Mouse (Mus musculus) kidney, postnatal 0 days (tissue): ENCODE results near the gene Gm42715. TPM values are rescaled to one million over a fixed set of nuclear protein-coding genes. Genes with fewer than 3 reads are reported as not detected.
A peak's percentile ranks its signal among the peaks of the same experiment; 100 is the strongest.

Source experiments
- ATAC-seq: fragments of 200-750 bp; cut with Nextera tagmentation; replicated peaks from 2 replicates; pipeline ENCODE4 v1.8.0; 2017; ENCODE audit warnings: low read depth, moderate number of reproducible peaks, moderate TSS enrichment, moderate library complexity; ENCODE audit not compliant: low FRiP score
- DNase-seq: peaks from one replicate; pipeline ENCODE4 v3.0.0-alpha.2; 2016; ENCODE audit warnings: low spot score
- H3K27ac ChIP-seq: fragments of 300-500 bp; sonication (generic); 2 replicates; pipeline ENCODE4 v1.5.1; 2014; ENCODE audit warnings: mild to moderate bottlenecking
- H3K27me3 ChIP-seq: fragments of 300-500 bp; sonication (generic); 2 replicates; pipeline ENCODE4 v1.6.1; 2014; ENCODE audit warnings: low read length, mixed read lengths; ENCODE audit not compliant: insufficient read depth
- H3K36me3 ChIP-seq: fragments of 300-500 bp; sonication (generic); 2 replicates; pipeline ENCODE4 v1.6.1; 2014; ENCODE audit warnings: low read length, mixed read lengths; ENCODE audit not compliant: insufficient read depth
- H3K4me1 ChIP-seq: fragments of 300-500 bp; sonication (generic); replicated peaks from 2 replicates; pipeline ENCODE4 v1.6.1; 2014; ENCODE audit warnings: antibody characterized with exemption, low read length, mixed read lengths; ENCODE audit not compliant: insufficient read depth
- H3K4me2 ChIP-seq: fragments of 300-500 bp; sonication (generic); 2 replicates; pipeline ENCODE4 v1.6.1; 2014; ENCODE audit warnings: mild to moderate bottlenecking, low read length, moderate library complexity, mixed read lengths
- H3K4me3 ChIP-seq: fragments of 300-500 bp; sonication (generic); replicated peaks from 2 replicates; pipeline ENCODE4 v1.5.1; 2014; ENCODE audit warnings: low read depth, low read length
- H3K9ac ChIP-seq: fragments of 300-500 bp; sonication (generic); 2 replicates; pipeline ENCODE4 v1.6.1; 2014; ENCODE audit warnings: low read depth, low read length
- H3K9me3 ChIP-seq: fragments of 300-500 bp; sonication (generic); replicated peaks from 2 replicates; pipeline ENCODE4 v1.6.1; 2016; ENCODE audit warnings: low read length, inconsistent platforms, mixed read lengths
- CTCF ChIP-seq: IDR thresholded peaks from 2 replicates; pipeline ENCODE4 v1.5.1; 2016; ENCODE audit warnings: antibody characterized with exemption, low read depth, mild to moderate bottlenecking, moderate library complexity
- WGBS: fragments of 180-500 bp; shearing (Covaris S2); extraction: QIAGEN DNeasy Blood & Tissue Kit; methylation state at CpG from one replicate; pipeline ENCODE4 v1.1.7; 2014; 5-methylcytosine and 5-hydroxymethylcytosine counted together
- microRNA-seq: library from miRNA; unstranded; fragments of <30 nt; microRNA quantifications from one replicate; pipeline ENCODE4, GENCODE M21; 2016
- polyA plus RNA-seq: library from polyadenylated mRNA; unstranded; fragments of >200 nt; fragmentation: Nextera tagmentation; extraction: Ambion mirVana; gene quantifications from 2 replicates; pipeline ENCODE4 v1.2.1, GENCODE M21; 2015

Gm42715 gene
- polyA plus RNA-seq, 1 experiment from 2014 or later: 10.9 TPM

DNA sequence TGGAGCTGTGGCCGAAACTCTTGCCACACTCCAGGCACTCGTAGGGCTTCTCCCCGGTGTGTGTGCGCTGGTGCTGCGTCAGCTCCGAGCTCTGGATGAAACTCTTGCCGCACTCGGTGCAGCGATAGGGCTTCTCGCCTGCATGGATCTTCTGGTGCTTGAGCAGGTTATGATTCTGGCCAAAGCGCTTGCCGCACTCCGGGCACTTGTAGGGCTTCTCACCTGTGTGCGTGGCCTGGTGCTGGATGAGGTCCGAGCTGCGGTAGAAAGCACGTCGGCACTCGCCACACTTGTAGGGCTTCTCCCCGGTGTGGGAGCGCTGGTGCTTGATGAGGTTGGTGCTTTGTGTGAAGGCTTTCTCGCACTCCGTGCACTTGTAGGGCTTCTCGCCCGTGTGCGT, 92.2 kb downstream of the Gm42715 start:
- Histone ChIP-seq H3K9ac (no peak overlapping the region), H3K27ac (no peak overlapping the region), H3K4me3 (no peak overlapping the region), H3K4me2 (no peak overlapping the region), H3K4me1 (peaks cover 12% of the 10 kb centered on the region), H3K9me3 (no peaks in the 10 kb centered on the region), H3K27me3 (no peaks in the 10 kb centered on the region), H3K36me3 (peaks cover 52% of the 10 kb centered on the region)
- no peak for ATAC-seq
- DNase-seq: no peak
- TF ChIP-seq CTCF: no peak
- 96% methylated on average over 26 of the region's 26 CpGs for WGBS

DNA sequence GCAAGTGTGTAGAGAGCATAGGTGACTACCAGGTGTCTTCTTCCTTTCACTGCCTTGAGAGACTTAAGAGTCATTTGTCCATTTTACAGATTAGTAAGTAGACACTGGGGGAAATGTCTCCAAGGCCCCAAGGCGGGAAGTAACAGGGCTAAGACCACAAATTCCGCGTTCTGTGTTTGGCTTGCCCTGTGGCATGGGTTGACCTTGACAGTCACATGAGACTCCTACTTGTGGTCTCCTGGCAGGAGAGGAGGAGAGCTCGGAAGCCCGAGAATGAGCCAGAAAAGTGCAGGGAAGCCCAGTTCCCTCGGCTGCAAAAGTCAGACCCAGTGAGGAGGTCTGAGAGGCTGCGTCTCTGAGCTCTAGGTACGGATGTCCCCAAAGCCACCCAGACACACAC, 94.1 kb downstream of the Gm42715 start:
- H3K4me2 ChIP-seq: peak overlapping the region; percentile 85
- peak overlapping the region; percentile 90 for H3K9ac ChIP-seq
- 75% methylated on average over 8 of the region's 8 CpGs for WGBS
- no peak for ATAC-seq
- H3K27ac ChIP-seq: no peak overlapping the region
- H3K4me3 ChIP-seq: 0 out of 2 replicates have a peak overlapping the region, but pooled peaks have one; percentile 91
- peaks cover 12% of the 10 kb centered on the region for H3K4me1 ChIP-seq
- no peak for DNase-seq
- peaks cover 42% of the 10 kb centered on the region for H3K36me3 ChIP-seq
- TF ChIP-seq CTCF: no peak
- no peaks in the 10 kb centered on the region for H3K27me3 ChIP-seq
- no peaks in the 10 kb centered on the region for H3K9me3 ChIP-seq

DNA sequence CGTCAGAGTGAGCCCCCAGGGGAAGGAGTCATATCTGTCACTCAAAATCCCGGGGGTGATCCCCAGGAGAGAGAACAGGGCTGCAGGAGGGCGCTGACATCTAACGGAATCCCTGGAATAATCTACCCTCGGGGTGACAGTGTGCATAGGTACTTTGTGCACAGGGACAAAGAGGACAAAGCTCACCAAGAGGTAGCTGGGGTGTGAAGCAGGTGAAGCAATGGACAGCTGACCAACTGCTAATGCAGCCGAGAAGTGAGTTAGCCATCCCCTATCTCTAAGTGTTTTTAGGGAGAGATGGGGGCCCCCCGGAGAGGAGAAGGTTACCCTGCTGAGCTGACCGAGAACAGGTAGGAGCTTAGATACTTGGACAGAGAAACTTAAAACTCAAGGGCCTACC, 94.7 kb downstream of the Gm42715 start:
- ATAC-seq: no peak

DNA sequence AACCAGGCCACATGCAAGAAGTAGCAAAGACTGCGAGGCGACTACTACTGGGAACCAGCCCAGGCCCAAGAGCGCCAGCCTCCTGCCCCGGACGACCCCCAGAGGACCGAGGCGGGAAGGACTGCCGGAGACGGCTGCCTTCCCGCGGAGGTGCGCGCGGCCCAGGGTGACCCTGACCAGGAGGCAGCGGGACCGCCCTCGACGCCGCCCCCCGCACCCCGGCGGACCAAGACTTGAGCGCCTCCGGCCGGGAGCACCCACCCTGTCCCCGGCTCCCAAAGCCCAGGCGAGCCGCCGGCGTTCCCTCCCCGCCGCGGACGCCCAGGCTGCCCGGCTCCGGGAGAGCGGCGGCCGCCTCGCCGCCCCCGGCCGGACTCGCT, 95.1 kb downstream of the Gm42715 start:
- DNase-seq (peak; percentile 71), ATAC-seq (peak; percentile 63)
- Histone ChIP-seq H3K9me3 (no peaks in the 10 kb centered on the region), H3K9ac (peak overlapping the region; percentile 90), H3K27me3 (no peaks in the 10 kb centered on the region), H3K4me1 (peaks cover 12% of the 10 kb centered on the region), H3K4me2 (peak overlapping the region; percentile 85), H3K4me3 (peak overlapping the region; percentile 91), H3K27ac (peak overlapping the region; percentile 92), H3K36me3 (peaks cover 33% of the 10 kb centered on the region)
- TF ChIP-seq CTCF: no peak
- WGBS: 3% methylated on average over 30 of the region's 44 CpGs

More for the DNA sequence above, 94.7 kb downstream of the Gm42715 start:
- Histone ChIP-seq H3K9me3 (no peaks in the 10 kb centered on the region), H3K4me3 (peak overlapping the region; percentile 91), H3K4me1 (peaks cover 12% of the 10 kb centered on the region), H3K27ac (peak overlapping the region; percentile 92), H3K27me3 (no peaks in the 10 kb centered on the region), H3K36me3 (peaks cover 37% of the 10 kb centered on the region), H3K4me2 (peak overlapping the region; percentile 85), H3K9ac (peak overlapping the region; percentile 90)
- 18% methylated on average over 8 of the region's 8 CpGs for WGBS
- DNase-seq: no peak
- no peak for TF ChIP-seq CTCF

DNA sequence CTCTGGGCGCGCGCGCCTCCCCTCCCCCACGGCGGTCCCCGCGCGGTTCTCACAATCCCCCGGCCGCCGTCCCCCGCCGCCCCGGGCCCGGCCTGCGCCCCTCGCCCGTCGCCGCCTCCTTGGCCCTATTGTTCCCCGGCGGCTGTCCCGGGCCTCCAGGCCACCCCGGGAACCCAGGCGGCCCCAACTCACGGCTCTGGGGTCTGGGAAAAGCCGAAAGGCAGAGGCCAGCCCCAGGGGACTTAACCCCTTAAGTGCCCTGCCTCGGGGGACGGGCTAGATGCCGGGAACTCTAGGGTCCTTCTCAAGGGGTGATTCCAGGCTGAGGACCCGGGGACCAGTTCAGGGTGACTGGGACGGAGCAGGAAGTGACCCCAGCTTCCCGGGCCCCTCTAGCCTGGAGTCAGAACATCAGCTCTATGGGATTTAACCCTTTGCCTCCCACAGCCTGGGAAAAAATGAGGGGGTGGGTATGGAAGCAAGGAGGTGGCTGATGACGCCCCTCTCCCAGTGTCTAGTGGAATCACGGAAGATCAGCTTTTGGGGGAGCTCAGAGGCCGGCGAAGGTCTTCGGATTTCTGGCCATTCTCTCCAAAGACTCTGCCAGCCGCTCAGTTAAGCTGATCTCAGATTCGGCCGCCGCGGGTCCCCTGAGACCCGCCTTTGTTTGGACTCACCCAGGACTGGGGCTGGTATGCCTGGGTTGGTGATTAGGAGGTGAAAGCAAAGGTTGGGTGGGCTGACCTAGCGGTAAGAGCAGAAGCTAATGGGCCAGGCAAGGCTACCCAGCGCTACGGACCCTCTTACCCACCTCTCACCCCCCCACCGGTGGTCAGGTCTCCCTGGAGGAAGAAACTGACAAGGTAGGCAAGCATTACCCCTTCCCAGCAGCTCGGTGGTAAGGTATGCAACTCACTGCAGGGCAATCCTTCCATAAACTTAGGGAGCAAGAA, 95.8 kb downstream of the Gm42715 start, which contains the start of gene Zfp629:
Zfp629 (minus strand) TSS at position 907 of the 953 bp plus-strand sequence.
- no peaks in the 10 kb centered on the region for H3K27me3 ChIP-seq
- peak within 1 kb of the TSS; percentile 90 for H3K9ac ChIP-seq
- TF ChIP-seq CTCF: no peak
- peaks cover 27% of the 10 kb centered on the region for H3K36me3 ChIP-seq
- H3K4me3 ChIP-seq: peak within 1 kb of the TSS; percentile 91
- peak within 1 kb of the TSS; percentile 85 for H3K4me2 ChIP-seq
- ATAC-seq (peak; percentile 90), DNase-seq (peak; percentile 92)
- peaks cover 12% of the 10 kb centered on the region for H3K4me1 ChIP-seq
- no peaks in the 10 kb centered on the region for H3K9me3 ChIP-seq
- WGBS: 4% methylated on average over 49 of the region's 50 CpGs
- H3K27ac ChIP-seq: peak within 1 kb of the TSS; percentile 92

DNA sequence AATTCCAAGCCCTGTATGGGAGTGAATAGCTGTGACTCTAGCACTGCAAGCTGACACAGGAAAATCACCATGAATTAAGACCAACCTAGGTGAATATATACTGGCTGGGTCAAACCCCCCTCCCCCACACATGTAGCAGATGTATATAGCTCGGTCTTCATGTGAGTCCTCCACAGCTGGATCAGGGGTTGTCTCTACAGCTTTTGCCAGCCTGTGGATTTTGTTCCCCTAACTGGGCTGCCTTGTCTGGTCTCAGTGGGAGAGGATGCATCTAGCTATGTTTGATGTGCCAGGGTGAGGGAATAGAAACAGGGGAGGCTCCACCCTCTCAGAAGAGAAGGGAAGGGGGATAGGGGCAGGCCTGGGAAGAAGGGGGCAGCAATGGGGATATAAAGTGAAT, 97.0 kb downstream of the Gm42715 start:
- DNase-seq: no peak
- WGBS: 63% methylated on average over 1 of the region's 1 CpGs
- H3K36me3 ChIP-seq: peaks cover 15% of the 10 kb centered on the region
- H3K4me3 ChIP-seq: no peak overlapping the region
- H3K4me2 ChIP-seq: no peak overlapping the region
- H3K9ac ChIP-seq: no peak overlapping the region
- no peaks in the 10 kb centered on the region for H3K9me3 ChIP-seq
- no peak overlapping the region for H3K27ac ChIP-seq
- no peak for ATAC-seq
- no peaks in the 10 kb centered on the region for H3K27me3 ChIP-seq
- TF ChIP-seq CTCF: no peak
- H3K4me1 ChIP-seq: peaks cover 12% of the 10 kb centered on the region

Small RNAs within 50 kb of the gene (microRNA-seq; reads per million reads assigned to microRNA genes)
- gene Gm47278 (not detected), gene Mir7060 (not detected)

Other genes with a start within 250 kb of the Gm42715 start
- 207 and 215 TPM in 2 replicates for gene Sephs2, start 245.5 kb upstream of the Gm42715 start, polyA plus RNA-seq
- gene Itgal, start 223.3 kb upstream of the Gm42715 start, polyA plus RNA-seq: 0.93 and 1.1 TPM in 2 replicates
- 21.2 and 22.2 TPM in 2 replicates for gene Zfp768, start 174.0 kb upstream of the Gm42715 start, polyA plus RNA-seq
- 5.5 and 6.8 TPM in 2 replicates for gene Zfp747, start 143.5 kb upstream of the Gm42715 start, polyA plus RNA-seq
- gene 9130019O22Rik, start 132.4 kb upstream of the Gm42715 start, polyA plus RNA-seq: 4.8 and 5.6 TPM in 2 replicates
- gene E430018J23Rik, start 126.0 kb upstream of the Gm42715 start, polyA plus RNA-seq: 6.5 and 7.4 TPM in 2 replicates
- 5.6 and 6.7 TPM in 2 replicates for gene Zfp764, start 112.8 kb upstream of the Gm42715 start, polyA plus RNA-seq
- gene Zfp688, start 97.5 kb upstream of the Gm42715 start, polyA plus RNA-seq: 29.7 and 31.9 TPM in 2 replicates
- gene Zfp689, start 70.4 kb upstream of the Gm42715 start, polyA plus RNA-seq: 4.8 and 5.0 TPM in 2 replicates
- 37.1 and 37.5 TPM in 2 replicates for gene Prr14, start 60.0 kb upstream of the Gm42715 start, polyA plus RNA-seq
- gene Fbrs, start 40.4 kb upstream of the Gm42715 start, polyA plus RNA-seq: 8.7 and 8.8 TPM in 2 replicates
- gene Srcap, start 7.6 kb upstream of the Gm42715 start, polyA plus RNA-seq: 19.2 and 24.1 TPM in 2 replicates
- 4.9 and 6.8 TPM in 2 replicates for gene Tmem265, start 41.8 kb downstream of the Gm42715 start, polyA plus RNA-seq
- gene Phkg2, start 53.8 kb downstream of the Gm42715 start, polyA plus RNA-seq: 28.8 and 32.2 TPM in 2 replicates
- gene Ccdc189, start 69.0 kb downstream of the Gm42715 start, polyA plus RNA-seq: 16.5 and 17.1 TPM in 2 replicates
- gene Rnf40, start 69.2 kb downstream of the Gm42715 start, polyA plus RNA-seq: 32.4 and 35.3 TPM in 2 replicates
- 12.5 and 12.9 TPM in 2 replicates for gene Zfp629, start 96.2 kb downstream of the Gm42715 start, polyA plus RNA-seq
- 56.1 and 70.9 TPM in 2 replicates for gene Bcl7c, start 189.3 kb downstream of the Gm42715 start, polyA plus RNA-seq
- gene Ctf1, start 193.2 kb downstream of the Gm42715 start, polyA plus RNA-seq: 14.5 and 15.9 TPM in 2 replicates
- gene Ctf2, start 212.6 kb downstream of the Gm42715 start, polyA plus RNA-seq: 0.08 TPM in 1 of 2 replicates, not detected in the other
- 2.8 and 3.5 TPM in 2 replicates for gene Fbxl19, start 225.0 kb downstream of the Gm42715 start, polyA plus RNA-seq